Mouse (Mus musculus): Measurements from ENCODE around the gene Dpp4.

- no peak for TF ChIP-seq CTCF (IDR thresholded peaks at IDR 0.05; ENCODE audit: control insufficient read depth, insufficient read depth, insufficient read length)
- TF ChIP-seq CEBPB (IDR thresholded peaks at IDR 0.05; ENCODE audit: low read depth), result no peak
- TF ChIP-seq USF1 (IDR thresholded peaks at IDR 0.05; ENCODE audit: low read depth), result no peak
- TF ChIP-seq MAX (IDR thresholded peaks at IDR 0.05), result no peak
Measured at GRCm38 (mm10) chr2:62454991-62455390, 43.0 kb upstream of the Dpp4 start.
